Mouse (Mus musculus): ENCODE measurements around the gene Gne.

DNA sequence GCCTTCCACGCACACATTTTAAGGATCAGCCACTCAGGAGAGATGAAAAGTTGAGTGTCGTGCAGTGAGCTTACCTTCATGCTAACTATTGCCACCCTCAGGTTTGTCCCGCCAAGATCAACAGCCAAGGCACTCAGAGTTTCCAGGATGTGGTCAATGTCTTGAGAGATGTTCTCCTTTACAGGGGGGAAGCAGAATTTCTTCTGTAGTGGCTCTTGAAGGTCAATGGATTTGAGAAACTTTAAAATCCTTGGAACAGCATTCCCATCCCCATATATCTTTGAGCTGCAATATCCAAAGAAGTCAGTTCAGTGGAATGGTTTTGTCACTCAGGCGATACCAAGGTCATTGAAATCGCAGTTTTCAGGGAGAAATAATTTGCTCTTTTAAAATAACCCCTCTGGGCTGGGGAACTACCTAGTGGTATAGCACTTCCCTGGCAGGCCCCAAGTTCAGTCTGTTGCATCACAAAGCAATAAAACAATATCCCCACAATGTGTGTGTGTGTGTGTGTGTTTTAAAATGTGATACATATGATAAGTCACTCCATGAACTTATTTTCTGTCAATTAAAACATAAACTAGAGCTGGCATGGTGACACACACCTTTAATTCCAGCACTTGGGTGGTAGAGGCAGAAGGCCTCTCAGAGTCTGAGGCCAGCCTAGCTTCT, 39.2 kb downstream of the Gne start:
- TF ChIP-seq CTCF (IDR thresholded peaks at IDR 0.05; ENCODE audit: low read depth, low read length): no peak
- TF ChIP-seq POLR2A (IDR thresholded peaks at IDR 0.05; ENCODE audit: extremely low read depth, insufficient read depth, low read length): no peak

Measured in liver, adult 2 months (tissue).